Mouse (Mus musculus) embryonic facial prominence, embryonic 14.5 days (tissue): ENCODE data around the gene Ubxn11. TPM values are rescaled to one million over a fixed set of nuclear protein-coding genes. Genes with fewer than 3 reads are reported as not detected.
"Not testable (repeated sequence)": the region's sequence is repeated elsewhere in the genome, so short reads cannot be mapped to it uniquely, and the experiment has no call there.

Experiments used
- ATAC-seq: fragments of 200-750 bp; cut with Nextera tagmentation; 2 replicates; pipeline ENCODE4 v1.8.0; 2017; ENCODE audit warnings: low read depth, moderate number of reproducible peaks, moderate TSS enrichment
- DNase-seq: peaks from one replicate; pipeline ENCODE4 v3.0.0-alpha.2; 2015; ENCODE audit warnings: low spot score
- H3K27ac ChIP-seq: fragments of 300-500 bp; sonication (generic); replicated peaks from 2 replicates; pipeline ENCODE4 v1.5.1; 2014; ENCODE audit warnings: low read depth, mild to moderate bottlenecking, low read length, moderate library complexity
- H3K27me3 ChIP-seq: fragments of 300-500 bp; sonication (generic); replicated peaks from 2 replicates; pipeline ENCODE4 v1.6.1; 2014; ENCODE audit warnings: low read length; ENCODE audit not compliant: control insufficient read depth, insufficient read depth
- H3K36me3 ChIP-seq: fragments of 300-500 bp; sonication (generic); 2 replicates; pipeline ENCODE4 v1.6.1; 2014; ENCODE audit warnings: low read length, mixed read lengths; ENCODE audit not compliant: control insufficient read depth, insufficient read depth
- H3K4me1 ChIP-seq: fragments of 300-500 bp; sonication (generic); 2 replicates; pipeline ENCODE4 v1.6.1; 2014; ENCODE audit warnings: antibody characterized with exemption, low read length; ENCODE audit not compliant: control insufficient read depth, insufficient read depth
- H3K4me2 ChIP-seq: fragments of 300-500 bp; sonication (generic); 2 replicates; pipeline ENCODE4 v1.6.1; 2014; ENCODE audit warnings: low read depth, mild to moderate bottlenecking, low read length, moderate library complexity, mixed read lengths
- H3K4me3 ChIP-seq: fragments of 300-500 bp; sonication (generic); 2 replicates; pipeline ENCODE4 v1.5.1; 2014; ENCODE audit warnings: low read depth, mild to moderate bottlenecking, low read length
- H3K9ac ChIP-seq: fragments of 300-500 bp; sonication (generic); 2 replicates; pipeline ENCODE4 v1.6.1; 2014; ENCODE audit warnings: low read depth, mild to moderate bottlenecking, low read length, moderate library complexity, mixed read lengths
- H3K9me3 ChIP-seq: fragments of 300-500 bp; sonication (generic); 2 replicates; pipeline ENCODE4 v1.6.1; 2016; ENCODE audit warnings: low read length; ENCODE audit not compliant: control insufficient read depth
- WGBS: fragments of 180-500 bp; shearing (Covaris S2); extraction: QIAGEN DNeasy Blood & Tissue Kit; methylation state at CpG from one replicate; pipeline ENCODE4 v1.1.7; 2014; 5-methylcytosine and 5-hydroxymethylcytosine counted together
- polyA plus RNA-seq: library from polyadenylated mRNA; unstranded; fragments of >200 nt; fragmentation: Nextera tagmentation; extraction: Ambion mirVana; gene quantifications from 2 replicates; pipeline ENCODE4 v1.2.1, GENCODE M21; 2014

Gene Ubxn11
- polyA plus RNA-seq, 1 experiment from 2014 or later: 10.2 TPM

DNA sequence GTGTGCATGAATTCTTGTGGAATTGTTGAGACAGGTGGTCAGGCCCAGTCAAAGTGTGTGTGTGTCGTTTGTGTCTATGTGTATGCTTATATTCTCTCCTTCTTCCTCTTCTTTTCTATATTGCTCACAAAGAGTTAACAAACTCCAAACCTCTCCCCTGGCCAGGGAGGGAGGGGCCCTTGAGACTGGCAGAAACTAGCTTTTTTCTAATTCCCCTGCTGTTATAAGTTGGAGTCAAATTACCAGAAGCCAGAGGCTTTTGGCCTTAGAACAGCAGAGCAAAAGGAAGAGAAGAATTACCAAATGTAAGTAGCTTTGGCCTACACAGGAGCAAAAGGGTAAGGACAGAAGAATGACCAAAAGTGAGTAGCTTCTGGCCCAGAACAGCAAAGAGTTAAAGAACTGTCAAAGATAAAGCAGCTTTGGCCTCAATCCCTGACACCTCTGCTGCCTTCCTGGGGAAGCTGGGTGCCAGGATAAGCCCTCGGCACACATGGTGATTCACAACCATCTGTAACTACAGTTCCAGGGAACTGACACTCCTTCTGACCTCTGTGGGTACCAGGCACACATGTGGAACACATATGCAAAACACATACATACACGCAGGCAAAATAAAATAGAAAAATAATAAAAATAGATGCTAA lies 34.0 kb downstream of the Ubxn11 start:
- Histone ChIP-seq H3K27me3 (no peaks in the 10 kb centered on the region), H3K4me3 (no peak overlapping the region), H3K4me1 (peaks cover 5% of the 10 kb centered on the region; the same call in 1 of the 2 replicates), H3K27ac (no peak overlapping the region), H3K9me3 (no peaks in the 10 kb centered on the region), H3K9ac (no peak overlapping the region), H3K36me3 (peaks cover 7% of the 10 kb centered on the region; the same call in 1 of the 2 replicates), H3K4me2 (no peak overlapping the region)
- DNase-seq (peak; percentile 31), ATAC-seq (no peak; the same call in 1 of the 2 replicates)
- WGBS: 19% methylated on average over 3 of the region's 3 CpGs

DNA sequence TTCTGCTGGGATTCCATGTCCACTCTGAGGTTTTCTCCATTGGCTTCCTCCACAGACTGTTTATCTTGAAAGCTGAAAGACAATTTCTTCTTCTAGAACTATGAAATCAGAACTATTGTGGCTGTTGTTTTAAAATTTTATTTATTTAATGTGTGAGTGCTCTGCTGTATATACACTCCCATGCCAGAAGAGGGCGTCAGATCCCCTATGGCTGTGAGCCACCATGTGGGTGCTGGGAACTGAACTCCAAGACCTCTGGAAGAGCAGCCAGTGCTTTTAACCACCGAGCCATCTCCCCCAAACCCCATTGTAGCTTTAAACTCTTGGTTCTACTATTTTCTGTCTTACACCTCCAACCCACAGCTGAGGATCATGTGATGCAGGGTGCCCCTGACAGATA lies 36.5 kb downstream of the Ubxn11 start:
- 77% methylated on average over 2 of the region's 2 CpGs for WGBS
- ATAC-seq: no peak

DNA sequence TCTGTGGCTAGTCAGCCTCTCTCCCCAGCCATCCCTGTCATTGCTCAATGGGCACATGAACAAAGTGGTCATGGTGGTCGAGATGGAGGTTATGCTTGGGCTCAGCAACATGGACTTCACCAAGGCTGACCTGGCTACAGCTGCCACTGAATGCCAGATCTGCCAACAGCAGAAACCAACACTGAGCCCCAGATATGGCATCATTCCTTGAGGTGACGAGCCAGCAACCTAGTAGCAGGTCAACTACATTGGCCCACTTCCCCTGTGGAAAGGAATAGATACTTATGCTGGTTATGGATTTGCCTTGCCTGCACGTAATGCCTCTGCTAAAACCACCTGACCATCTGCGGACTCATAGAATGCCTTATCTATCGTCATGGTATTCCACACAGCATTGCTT lies 41.9 kb downstream of the Ubxn11 start:
- H3K9me3 ChIP-seq, DNase-seq, H3K27ac ChIP-seq, ATAC-seq, H3K4me1 ChIP-seq, H3K4me2 ChIP-seq, H3K27me3 ChIP-seq, H3K9ac ChIP-seq, H3K4me3 ChIP-seq: not testable (repeated sequence)
- H3K36me3 ChIP-seq: peaks cover 32% of the 10 kb centered on the region
- WGBS: 90% methylated on average over 5 of the region's 5 CpGs

More for the DNA sequence above, 36.5 kb downstream of the Ubxn11 start:
- no peak overlapping the region for H3K27ac ChIP-seq
- no peak for DNase-seq
- no peak overlapping the region for H3K4me3 ChIP-seq
- H3K36me3 ChIP-seq: 0 out of 2 replicates have a peak, but pooled peaks cover 6% of the 10 kb centered on the region
- H3K9ac ChIP-seq: no peak overlapping the region
- H3K27me3 ChIP-seq: no peaks in the 10 kb centered on the region
- no peaks in the 10 kb centered on the region for H3K9me3 ChIP-seq
- H3K4me1 ChIP-seq: peaks cover 5% of the 10 kb centered on the region; the same call in 1 of the 2 replicates
- no peak overlapping the region for H3K4me2 ChIP-seq

DNA sequence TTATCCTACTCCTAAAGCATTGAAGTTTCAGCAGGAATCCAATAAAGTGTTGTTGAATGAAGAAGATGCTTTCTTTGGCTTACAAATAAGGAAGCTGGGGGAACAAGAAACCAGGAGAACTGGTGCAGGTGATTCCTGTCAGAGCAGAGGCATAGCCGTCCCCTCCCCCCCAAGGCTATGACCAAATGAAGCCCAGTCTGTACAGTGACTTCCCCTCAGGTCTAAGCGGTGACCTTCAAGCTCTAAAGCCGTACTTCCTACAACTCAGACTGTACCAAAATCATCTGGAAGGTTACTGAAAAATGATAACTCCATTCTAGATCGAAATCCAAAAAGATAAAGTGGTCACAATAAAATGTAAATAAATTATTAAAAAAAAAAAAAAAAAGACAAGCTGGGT lies 47.0 kb downstream of the Ubxn11 start:
- Histone ChIP-seq H3K4me1 (no peaks in the 10 kb centered on the region), H3K4me2 (no peak overlapping the region), H3K27me3 (no peaks in the 10 kb centered on the region), H3K9ac (no peak overlapping the region), H3K9me3 (no peaks in the 10 kb centered on the region), H3K36me3 (peaks cover 68% of the 10 kb centered on the region), H3K4me3 (no peak overlapping the region), H3K27ac (no peak overlapping the region)
- no peak for ATAC-seq
- no peak for DNase-seq
- WGBS: 86% methylated on average over 4 of the region's 4 CpGs

DNA sequence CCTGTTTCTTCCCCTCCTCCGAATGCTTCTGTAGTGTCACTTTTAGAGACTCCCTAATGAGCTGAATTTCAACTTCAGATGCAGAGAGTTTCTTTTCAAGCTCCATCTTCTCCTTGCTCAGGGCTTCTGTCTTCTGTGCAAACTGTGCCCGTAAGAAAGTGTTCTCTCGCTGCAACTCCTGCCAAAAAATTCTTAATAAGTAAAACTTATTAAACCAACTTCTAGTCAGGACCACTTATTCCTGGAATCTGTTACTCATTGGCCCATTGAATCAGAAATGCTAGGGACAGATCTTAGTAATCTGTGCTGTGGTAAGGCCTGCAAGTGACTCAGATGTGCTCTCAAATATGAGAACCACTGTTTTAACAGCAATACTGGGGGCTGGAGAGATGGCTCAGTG lies 49.7 kb downstream of the Ubxn11 start:
- Histone ChIP-seq H3K27ac (no peak overlapping the region), H3K4me3 (no peak overlapping the region), H3K4me2 (no peak overlapping the region), H3K4me1 (peaks cover 11% of the 10 kb centered on the region), H3K36me3 (peaks cover 71% of the 10 kb centered on the region), H3K9me3 (no peaks in the 10 kb centered on the region), H3K9ac (no peak overlapping the region), H3K27me3 (no peaks in the 10 kb centered on the region)
- 86% methylated on average over 3 of the region's 3 CpGs for WGBS
- DNase-seq: no peak
- no peak for ATAC-seq

DNA sequence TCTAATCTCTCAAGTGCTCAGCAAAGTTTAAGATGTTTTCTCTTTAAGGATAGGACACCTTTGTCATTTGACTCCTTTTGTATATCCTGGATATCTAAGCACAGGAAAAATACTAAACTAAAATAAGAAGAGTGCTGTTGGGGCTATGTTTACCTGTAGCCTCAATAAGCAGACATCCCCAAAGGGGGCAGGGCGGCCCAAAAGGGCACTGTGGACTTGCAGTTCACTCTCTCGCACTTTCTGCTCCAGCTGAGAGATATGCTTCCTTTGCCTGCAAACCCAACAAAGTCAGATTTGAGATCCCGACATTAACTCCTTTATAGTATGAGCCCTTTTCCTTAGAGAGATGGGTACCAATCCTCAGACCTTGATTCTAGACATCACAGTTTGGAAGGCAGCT lies 51.3 kb downstream of the Ubxn11 start:
- WGBS: 88% methylated on average over 3 of the region's 3 CpGs

DNA sequence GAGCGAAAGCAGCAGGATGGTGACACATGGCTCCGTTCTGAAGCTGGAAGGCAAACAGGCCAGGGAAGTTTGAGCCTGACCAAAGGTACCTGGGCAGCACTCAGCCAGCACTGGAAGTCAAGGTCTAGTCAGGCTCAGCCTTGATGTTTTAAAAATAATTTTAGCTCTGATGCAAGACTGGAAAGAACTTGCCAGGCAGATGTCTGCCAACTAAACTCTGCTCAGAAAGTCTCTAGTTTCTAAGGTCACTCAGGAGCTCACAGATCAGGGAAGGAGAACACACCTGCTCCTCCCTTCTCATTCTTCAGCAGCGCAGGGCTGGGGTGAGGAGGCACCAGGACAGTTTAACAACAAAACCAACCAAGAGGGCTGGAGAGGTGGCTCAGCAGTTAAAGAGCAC lies 52.0 kb downstream of the Ubxn11 start:
- H3K27me3 ChIP-seq: no peaks in the 10 kb centered on the region
- H3K4me3 ChIP-seq: no peak overlapping the region
- peaks cover 11% of the 10 kb centered on the region for H3K4me1 ChIP-seq
- ATAC-seq (no peak), DNase-seq (no peak)
- H3K27ac ChIP-seq: no peak overlapping the region
- peaks cover 49% of the 10 kb centered on the region for H3K36me3 ChIP-seq
- 88% methylated on average over 3 of the region's 3 CpGs for WGBS
- H3K4me2 ChIP-seq: no peak overlapping the region
- H3K9me3 ChIP-seq: no peaks in the 10 kb centered on the region
- H3K9ac ChIP-seq: no peak overlapping the region

More for the DNA sequence above, 51.3 kb downstream of the Ubxn11 start:
- no peak overlapping the region for H3K9ac ChIP-seq
- peaks cover 11% of the 10 kb centered on the region for H3K4me1 ChIP-seq
- H3K9me3 ChIP-seq: no peaks in the 10 kb centered on the region
- no peak overlapping the region for H3K27ac ChIP-seq
- no peaks in the 10 kb centered on the region for H3K27me3 ChIP-seq
- ATAC-seq (no peak), DNase-seq (no peak)
- H3K4me2 ChIP-seq: no peak overlapping the region
- H3K36me3 ChIP-seq: peaks cover 56% of the 10 kb centered on the region
- no peak overlapping the region for H3K4me3 ChIP-seq

DNA sequence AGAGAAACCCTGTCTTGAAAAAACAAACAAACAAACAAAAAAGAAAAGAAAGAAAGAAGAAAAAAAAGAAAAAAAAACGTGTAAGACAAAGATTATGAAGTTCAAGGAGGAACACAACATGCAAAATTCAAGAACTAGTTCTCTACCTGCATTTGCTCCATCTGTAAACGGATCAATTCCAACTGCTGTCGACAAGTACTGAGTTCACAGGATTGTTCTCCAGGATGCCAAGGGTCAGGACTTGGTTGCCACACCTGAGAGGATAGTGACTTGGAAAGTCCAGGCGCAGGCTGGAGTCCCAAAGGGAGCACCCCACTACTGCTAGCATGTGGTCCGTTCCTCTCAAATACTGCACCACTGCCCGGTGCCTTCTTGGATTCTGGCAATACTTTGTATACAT lies 53.2 kb downstream of the Ubxn11 start:
- Histone ChIP-seq H3K4me3 (no peak overlapping the region), H3K36me3 (peaks cover 40% of the 10 kb centered on the region), H3K9me3 (no peaks in the 10 kb centered on the region), H3K27me3 (no peaks in the 10 kb centered on the region), H3K9ac (no peak overlapping the region), H3K4me1 (peaks cover 11% of the 10 kb centered on the region), H3K27ac (no peak overlapping the region), H3K4me2 (no peak overlapping the region)
- no peak for ATAC-seq
- 88% methylated on average over 6 of the region's 6 CpGs for WGBS
- DNase-seq: no peak

DNA sequence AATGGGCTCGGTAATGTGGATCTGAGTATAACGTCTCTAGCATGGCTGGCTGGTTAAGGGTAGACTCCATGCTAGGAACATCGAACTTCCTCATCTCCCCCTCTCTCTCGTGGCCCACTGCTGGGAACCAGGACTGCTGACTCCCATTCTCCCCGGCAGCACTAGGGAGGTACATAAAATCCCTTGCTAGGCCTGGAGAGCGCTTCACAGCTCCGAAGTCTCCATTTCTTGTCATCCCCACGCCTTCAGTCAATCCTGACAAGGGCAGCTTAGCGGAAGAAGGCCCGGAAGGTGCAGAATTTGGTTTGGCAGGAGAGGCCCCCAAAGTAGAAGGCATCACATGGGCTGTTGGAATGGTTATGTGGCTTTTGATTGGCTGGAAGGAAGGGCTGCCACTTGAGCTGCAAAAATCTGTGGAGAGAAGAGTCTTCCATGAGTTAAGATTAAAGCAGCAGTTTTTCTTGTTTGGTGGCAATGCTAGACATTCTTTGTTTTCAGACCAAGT lies 53.6 kb downstream of the Ubxn11 start:
- 90% methylated on average over 10 of the region's 10 CpGs for WGBS

More for the DNA sequence above, 53.6 kb downstream of the Ubxn11 start:
- H3K27me3 ChIP-seq: no peaks in the 10 kb centered on the region
- ATAC-seq (no peak), DNase-seq (peak; percentile 12)
- no peak overlapping the region for H3K9ac ChIP-seq
- H3K9me3 ChIP-seq: no peaks in the 10 kb centered on the region
- H3K36me3 ChIP-seq: peaks cover 36% of the 10 kb centered on the region
- peaks cover 11% of the 10 kb centered on the region for H3K4me1 ChIP-seq
- peak overlapping the region; percentile 67; the same call in 1 of the 2 replicates for H3K27ac ChIP-seq
- no peak overlapping the region for H3K4me2 ChIP-seq
- H3K4me3 ChIP-seq: no peak overlapping the region
